Mouse (Mus musculus) stomach, embryonic 14.5 days (tissue): Measurements from ENCODE around the gene Ltb4r2. TPM values are rescaled to one million over a fixed set of nuclear protein-coding genes. Genes with fewer than 3 reads are reported as not detected.

ENCODE experiments used
- ATAC-seq: fragments of 200-750 bp; cut with Nextera tagmentation; 2 replicates; pipeline ENCODE4 v1.8.0; 2017; ENCODE audit warnings: low read depth, moderate TSS enrichment; ENCODE audit not compliant: insufficient number of reproducible peaks, insufficient read depth, low FRiP score
- H3K27ac ChIP-seq: fragments of 300-500 bp; sonication (generic); 2 replicates; pipeline ENCODE4 v1.5.1; 2014; ENCODE audit warnings: mild to moderate bottlenecking, low read length, moderate library complexity, mixed read lengths
- H3K27me3 ChIP-seq: fragments of 300-500 bp; sonication (generic); 2 replicates; pipeline ENCODE4 v1.6.1; 2014; ENCODE audit warnings: low read length, control low read depth, mixed read lengths; ENCODE audit not compliant: control insufficient read depth, insufficient read depth
- H3K36me3 ChIP-seq: fragments of 300-500 bp; sonication (generic); 2 replicates; pipeline ENCODE4 v1.6.1; 2014; ENCODE audit warnings: mild to moderate bottlenecking, control low read depth, low read length, moderate library complexity, mixed read lengths; ENCODE audit not compliant: control insufficient read depth, insufficient read depth
- H3K4me1 ChIP-seq: fragments of 300-500 bp; sonication (generic); 2 replicates; pipeline ENCODE4 v1.6.1; 2014; ENCODE audit warnings: low read length, control low read depth, mixed read lengths; ENCODE audit not compliant: control insufficient read depth, insufficient read depth
- H3K4me2 ChIP-seq: fragments of 300-500 bp; sonication (generic); replicated peaks from 2 replicates; pipeline ENCODE4 v1.6.1; 2014; ENCODE audit warnings: low read depth, low read length, control low read depth
- H3K4me3 ChIP-seq: fragments of 300-500 bp; sonication (generic); 2 replicates; pipeline ENCODE4 v1.5.1; 2014; ENCODE audit warnings: low read depth, low read length, control low read depth
- H3K9ac ChIP-seq: fragments of 300-500 bp; sonication (generic); replicated peaks from 2 replicates; pipeline ENCODE4 v1.6.1; 2014; ENCODE audit warnings: low read depth, mild to moderate bottlenecking, control low read depth, low read length, moderate library complexity, mixed read lengths
- H3K9me3 ChIP-seq: fragments of 300-500 bp; sonication (generic); 2 replicates; pipeline ENCODE4 v1.6.1; 2016; ENCODE audit warnings: low read depth, low read length, control low read depth; ENCODE audit not compliant: control insufficient read depth
- WGBS: fragments of 180-500 bp; shearing (Covaris S2); extraction: QIAGEN DNeasy Blood & Tissue Kit; methylation state at CpG from one replicate; pipeline ENCODE4 v1.1.7; 2014; 5-methylcytosine and 5-hydroxymethylcytosine counted together
- polyA plus RNA-seq: library from polyadenylated mRNA; unstranded; fragments of >200 nt; fragmentation: Nextera tagmentation; extraction: Ambion mirVana; gene quantifications from 2 replicates; pipeline ENCODE4 v1.2.1, GENCODE M21; 2014

Gene Ltb4r2
- 0.13 and 0.52 TPM in 2 replicates for polyA plus RNA-seq

- peak within 1 kb of the TSS; percentile 63 for H3K9ac ChIP-seq
- no peak for ATAC-seq
- H3K27me3 ChIP-seq: peaks cover 8% of the 10 kb centered on the region; the same call in 1 of the 2 replicates
- peak within 1 kb of the TSS; percentile 98 for H3K4me2 ChIP-seq
- 78% methylated on average over 6 of the region's 6 CpGs for WGBS
- H3K4me3 ChIP-seq: peak within 1 kb of the TSS; percentile 47
- H3K27ac ChIP-seq: no peak within 1 kb of the TSS
- H3K4me1 ChIP-seq: peaks cover 6% of the 10 kb centered on the region; the same call in 1 of the 2 replicates
- H3K36me3 ChIP-seq: no peaks in the 10 kb centered on the region
- H3K9me3 ChIP-seq: no peaks in the 10 kb centered on the region
Observed at GRCm38 (mm10) chr14:55761163-55761562, at the start of gene Ltb4r2. TSS of gene Ltb4r2 (plus strand) at chr14:55761428.

DNA sequence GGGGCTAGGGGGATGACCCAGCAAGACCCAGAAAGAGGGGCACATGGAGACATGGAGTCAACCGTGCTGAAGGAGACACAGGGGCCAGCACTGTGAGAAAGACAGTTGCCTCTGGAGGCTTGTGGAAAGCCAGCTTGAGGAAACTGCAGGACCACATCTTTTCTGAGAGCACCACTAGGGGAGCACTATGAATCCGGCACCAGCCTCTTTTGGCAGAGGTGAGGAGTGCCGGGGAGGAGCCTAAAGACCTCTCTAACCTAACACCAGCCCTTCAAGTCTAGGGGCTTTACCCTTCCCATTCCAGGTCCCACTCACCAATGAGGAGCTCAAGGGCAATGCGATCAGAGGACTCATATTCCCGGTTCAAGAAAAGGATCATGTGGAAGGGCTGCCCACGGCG lies 49.4 kb upstream of the Ltb4r2 start:
- no peak for ATAC-seq
- Histone ChIP-seq H3K4me3 (no peak overlapping the region), H3K4me1 (no peaks in the 10 kb centered on the region; the same call in 1 of the 2 replicates), H3K9ac (no peak overlapping the region), H3K27me3 (no peaks in the 10 kb centered on the region), H3K36me3 (0 out of 2 replicates have a peak, but pooled peaks cover 4% of the 10 kb centered on the region), H3K4me2 (0 out of 2 replicates have a peak overlapping the region, but pooled peaks have one; percentile 7), H3K27ac (peak overlapping the region; percentile 7; the same call in 1 of the 2 replicates), H3K9me3 (no peaks in the 10 kb centered on the region)
- 82% methylated on average over 7 of the region's 7 CpGs for WGBS

- H3K9ac ChIP-seq: 0 out of 2 replicates have a peak overlapping the region, but pooled peaks have one; percentile 10
- ATAC-seq: 0 out of 2 replicates have a peak, but pooled peaks have one; percentile 17
Observed at GRCm38 (mm10) chr14:55713007-55713728, 48.1 kb upstream of the Ltb4r2 start.

DNA sequence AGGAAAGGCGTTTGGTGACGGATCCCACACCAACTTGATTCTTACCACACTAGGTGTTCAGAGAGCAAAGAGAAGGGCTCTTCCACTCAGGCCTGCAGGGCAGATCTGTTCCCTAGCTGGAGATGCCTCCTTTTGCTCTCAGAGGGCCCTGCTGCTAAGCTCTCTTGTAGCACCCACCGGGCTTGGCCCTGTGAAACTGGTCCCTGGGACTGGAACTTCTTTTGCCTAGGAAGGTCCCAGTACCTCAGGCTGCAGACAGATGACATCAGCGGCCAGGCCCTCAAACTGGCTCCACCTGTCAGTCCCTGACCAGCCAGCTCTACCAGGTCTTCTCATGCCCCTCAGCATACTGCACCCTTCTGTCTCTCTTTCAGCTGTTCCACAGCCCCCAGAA lies 47.5 kb upstream of the Ltb4r2 start, which contains the start of gene Tgm1:
Gene Tgm1 (minus strand): TSS at position 198 of the 394 bp plus-strand sequence.
- H3K4me1 ChIP-seq: no peaks in the 10 kb centered on the region; the same call in 1 of the 2 replicates
- H3K9me3 ChIP-seq: no peaks in the 10 kb centered on the region
- no peak for ATAC-seq
- H3K9ac ChIP-seq: 0 out of 2 replicates have a peak within 1 kb of the TSS, but pooled peaks have one; percentile 10
- H3K4me2 ChIP-seq: peak within 1 kb of the TSS; percentile 41
- peak within 1 kb of the TSS; percentile 40; the same call in 1 of the 2 replicates for H3K27ac ChIP-seq
- H3K4me3 ChIP-seq: peak within 1 kb of the TSS; percentile 18; the same call in 1 of the 2 replicates
- 26% methylated on average over 4 of the region's 4 CpGs for WGBS
- H3K36me3 ChIP-seq: peaks cover 16% of the 10 kb centered on the region
- H3K27me3 ChIP-seq: no peaks in the 10 kb centered on the region

More at GRCm38 (mm10) chr14:55713007-55713728, 48.1 kb upstream of the Ltb4r2 start:
- Histone ChIP-seq H3K36me3 (peaks cover 10% of the 10 kb centered on the region), H3K4me1 (no peaks in the 10 kb centered on the region; the same call in 1 of the 2 replicates), H3K9me3 (no peaks in the 10 kb centered on the region), H3K27me3 (no peaks in the 10 kb centered on the region), H3K27ac (peak overlapping the region; percentile 40; the same call in 1 of the 2 replicates), H3K4me3 (peak overlapping the region; percentile 18; the same call in 1 of the 2 replicates), H3K4me2 (peak overlapping the region; percentile 41)
- 15% methylated on average over 25 of the region's 25 CpGs for WGBS

DNA sequence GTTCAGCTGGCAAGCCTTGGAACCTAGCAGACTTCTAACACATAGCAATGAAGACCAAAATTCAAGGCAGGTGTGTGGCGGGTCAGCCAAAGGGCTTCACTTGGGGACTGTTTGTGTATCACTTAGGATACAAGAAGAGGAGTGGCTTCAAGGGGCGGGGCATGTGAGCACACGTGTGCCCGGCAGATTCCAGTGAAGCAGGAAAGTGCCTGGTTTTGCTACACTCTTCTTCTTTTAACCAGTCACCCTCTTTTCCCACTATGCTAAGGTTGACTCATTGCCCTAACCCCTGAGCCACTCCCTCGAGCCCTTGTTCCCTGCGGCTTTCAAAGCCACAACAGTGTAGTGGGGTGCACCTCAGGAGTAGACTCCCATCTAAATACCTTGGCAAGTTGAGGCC lies 46.3 kb upstream of the Ltb4r2 start:
- ATAC-seq: peak; percentile 73
- Histone ChIP-seq H3K27me3 (no peaks in the 10 kb centered on the region), H3K4me2 (no peak overlapping the region), H3K9ac (no peak overlapping the region), H3K4me1 (no peaks in the 10 kb centered on the region; the same call in 1 of the 2 replicates), H3K9me3 (no peaks in the 10 kb centered on the region), H3K27ac (no peak overlapping the region), H3K4me3 (no peak overlapping the region), H3K36me3 (peaks cover 16% of the 10 kb centered on the region)
- 27% methylated on average over 6 of the region's 6 CpGs for WGBS

- no peaks in the 10 kb centered on the region for H3K27me3 ChIP-seq
- whole genome bisulfite sequencing: 86% methylated on average over 6 of the region's 6 CpGs
- no peaks in the 10 kb centered on the region; the same call in 1 of the 2 replicates for H3K4me1 ChIP-seq
- H3K9ac ChIP-seq: no peak overlapping the region
- no peak overlapping the region for H3K4me3 ChIP-seq
- no peak for ATAC-seq
- H3K4me2 ChIP-seq: no peak overlapping the region
- peak overlapping the region; percentile 28; the same call in 1 of the 2 replicates for H3K27ac ChIP-seq
- H3K36me3 ChIP-seq: peaks cover 16% of the 10 kb centered on the region
- H3K9me3 ChIP-seq: no peaks in the 10 kb centered on the region
Observed at GRCm38 (mm10) chr14:55716271-55716670, 45.0 kb upstream of the Ltb4r2 start.

GRCm38 (mm10) chr14:55716884-55717283 lies 44.3 kb upstream of the Ltb4r2 start:
- 79% methylated on average over 8 of the region's 8 CpGs for WGBS
- Histone ChIP-seq H3K4me2 (no peak overlapping the region), H3K27me3 (no peaks in the 10 kb centered on the region), H3K4me3 (no peak overlapping the region), H3K27ac (no peak overlapping the region), H3K9ac (no peak overlapping the region), H3K4me1 (no peaks in the 10 kb centered on the region; the same call in 1 of the 2 replicates), H3K36me3 (peaks cover 16% of the 10 kb centered on the region), H3K9me3 (no peaks in the 10 kb centered on the region)
- no peak for ATAC-seq

DNA sequence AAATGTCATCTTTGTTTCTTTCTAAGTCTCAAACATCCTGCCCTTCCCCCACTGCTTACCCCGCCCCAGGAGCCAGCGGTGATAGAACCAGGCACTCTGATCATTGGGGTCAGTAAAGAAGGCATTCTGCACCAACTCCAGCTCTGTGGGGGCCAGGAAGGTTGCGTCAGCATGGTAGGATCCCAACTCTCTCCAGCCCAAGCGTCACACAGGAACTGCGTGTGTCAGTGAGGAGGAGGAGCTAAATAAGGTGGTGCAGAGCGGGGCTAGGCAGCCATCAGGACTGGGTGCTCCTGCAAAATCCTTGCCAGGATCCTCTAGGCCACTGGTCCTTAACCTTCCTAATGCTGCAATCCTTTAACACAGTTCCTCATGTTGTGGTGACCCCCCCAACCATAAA lies 41.5 kb upstream of the Ltb4r2 start:
- H3K4me3 ChIP-seq: no peak overlapping the region
- WGBS: 83% methylated on average over 6 of the region's 6 CpGs
- H3K27me3 ChIP-seq: no peaks in the 10 kb centered on the region
- H3K9me3 ChIP-seq: no peaks in the 10 kb centered on the region
- no peak overlapping the region for H3K27ac ChIP-seq
- no peak for ATAC-seq
- peaks cover 16% of the 10 kb centered on the region for H3K36me3 ChIP-seq
- no peak overlapping the region for H3K9ac ChIP-seq
- H3K4me2 ChIP-seq: no peak overlapping the region
- no peaks in the 10 kb centered on the region for H3K4me1 ChIP-seq
